Mouse (Mus musculus) liver (tissue): ENCODE data around the gene Snrpc.
"Not testable (repeated sequence)": the region's sequence is repeated elsewhere in the genome, so short reads cannot be mapped to it uniquely, and the experiment has no call there.

Experiments
- DNase-seq: peaks from one replicate; pipeline ENCODE4 v3.0.0-alpha.2; 2020; ENCODE audit warnings: mixed read lengths

The Snrpc gene

GRCm38 (mm10) chr17:27837850-27838249 is at the start of gene Snrpc:
Gene Snrpc (plus strand): TSS chr17:27838150.
- DNase-seq: not testable (repeated sequence)

- DNase-seq: no peak
Observed at GRCm38 (mm10) chr17:27788456-27789172, 49.3 kb upstream of the Snrpc start.

GRCm38 (mm10) chr17:27790015-27790414 is 47.9 kb upstream of the Snrpc start:
- no peak for DNase-seq

- no peak for DNase-seq
Observed at GRCm38 (mm10) chr17:27790976-27791375, 47.0 kb upstream of the Snrpc start.

- no peak for DNase-seq
Observed at GRCm38 (mm10) chr17:27791556-27791955, 46.4 kb upstream of the Snrpc start.

GRCm38 (mm10) chr17:27792516-27792915 is 45.4 kb upstream of the Snrpc start:
- DNase-seq: no peak

GRCm38 (mm10) chr17:27793144-27793543 is 44.8 kb upstream of the Snrpc start:
- DNase-seq: no peak

GRCm38 (mm10) chr17:27796780-27797179 is 41.2 kb upstream of the Snrpc start:
- peak; percentile 27 for DNase-seq

GRCm38 (mm10) chr17:27797341-27797872 is 40.5 kb upstream of the Snrpc start:
- peak; percentile 30 for DNase-seq

GRCm38 (mm10) chr17:27799771-27800584 is 38.0 kb upstream of the Snrpc start:
- DNase-seq: peak; percentile 48

- DNase-seq: no peak
Observed at GRCm38 (mm10) chr17:27800710-27801648, 37.0 kb upstream of the Snrpc start.

GRCm38 (mm10) chr17:27803752-27804151 is 34.2 kb upstream of the Snrpc start:
- no peak for DNase-seq

- no peak for DNase-seq
Observed at GRCm38 (mm10) chr17:27804156-27804690, 33.7 kb upstream of the Snrpc start.

GRCm38 (mm10) chr17:27804803-27805770 is 32.9 kb upstream of the Snrpc start:
- no peak for DNase-seq

- no peak for DNase-seq
Observed at GRCm38 (mm10) chr17:27807542-27808078, 30.3 kb upstream of the Snrpc start.

GRCm38 (mm10) chr17:27810569-27811331 is 27.2 kb upstream of the Snrpc start:
- DNase-seq: no peak

- DNase-seq: no peak
Observed at GRCm38 (mm10) chr17:27811980-27812379, 26.0 kb upstream of the Snrpc start.

GRCm38 (mm10) chr17:27814606-27815005 is 23.3 kb upstream of the Snrpc start:
- no peak for DNase-seq

GRCm38 (mm10) chr17:27819011-27819410 is 18.9 kb upstream of the Snrpc start:
- no peak for DNase-seq

GRCm38 (mm10) chr17:27819521-27819970 is 18.4 kb upstream of the Snrpc start:
- DNase-seq: peak; percentile 65
